Mouse (Mus musculus): ENCODE results near the gene Il11ra2. TPM values are rescaled to one million over a fixed set of nuclear protein-coding genes. Genes with fewer than 3 reads are reported as not detected.

Il11ra2 gene
- not detected in 2 replicates for polyA plus RNA-seq (2012; rRNA removed)

DNA sequence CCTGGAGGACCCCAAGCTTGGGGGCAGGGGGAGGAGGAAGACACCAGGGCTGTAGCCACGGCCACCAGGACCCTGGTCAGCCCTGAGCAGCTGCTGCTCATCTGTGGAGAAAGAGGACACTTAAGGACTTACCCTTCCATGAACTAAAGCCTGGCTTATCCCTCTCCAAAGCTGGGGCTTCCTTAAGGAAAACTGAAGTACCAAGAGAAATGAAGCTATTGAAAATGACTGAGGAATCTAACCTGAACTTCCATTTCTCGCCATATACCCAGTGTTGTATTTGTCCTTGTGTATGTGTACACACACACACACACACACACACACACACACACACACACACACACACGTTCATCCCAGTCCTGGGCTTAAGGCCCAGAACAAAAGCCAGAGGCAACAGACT is at the start of gene Il11ra2:
TSS of gene Il11ra2 (minus strand) at position 101 of the 400 bp plus-strand sequence.

DNA sequence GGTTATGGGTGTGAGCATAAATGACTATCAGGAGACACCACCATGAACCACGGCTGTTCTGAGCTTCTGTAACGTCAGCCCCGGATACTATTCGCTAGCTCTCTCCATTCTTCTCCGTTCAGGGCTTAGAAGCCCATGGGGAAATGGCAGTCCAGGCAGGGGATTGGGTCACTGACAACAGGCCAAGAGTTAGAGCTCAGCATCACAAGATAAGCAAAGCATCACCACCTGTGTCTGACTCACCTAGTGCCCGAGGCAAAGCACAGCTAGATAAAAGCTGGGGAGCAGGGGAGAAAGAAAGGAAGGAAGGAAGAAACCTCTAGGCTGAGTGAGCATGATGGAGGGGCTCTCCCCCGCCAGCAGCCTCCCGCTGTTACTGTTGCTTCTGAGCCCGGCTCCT is 6.7 kb downstream of the Il11ra2 start, which contains the start of gene Ccl27b:
TSS of gene Ccl27b (plus strand) at position 301 of the 400 bp plus-strand sequence.

DNA sequence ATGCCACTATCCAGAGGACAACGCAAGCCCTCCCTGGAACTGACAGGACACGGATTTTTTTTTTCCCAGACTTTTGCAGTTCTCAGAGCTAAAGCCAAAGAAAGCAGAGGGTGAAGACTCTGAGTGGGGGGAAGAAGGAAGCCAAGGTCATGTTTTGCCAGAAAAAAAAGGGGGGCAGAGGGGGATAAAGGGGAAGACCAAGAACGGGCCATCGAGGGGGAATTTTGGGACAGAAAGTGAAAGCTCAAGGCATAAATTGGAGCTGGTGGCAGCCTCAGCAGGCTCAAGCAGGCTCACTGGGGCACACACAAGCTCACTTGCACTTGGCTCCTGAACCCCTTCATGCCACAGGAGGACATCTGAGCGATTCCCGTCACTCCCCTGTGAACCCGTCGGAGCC is 32.3 kb downstream of the Il11ra2 start, which contains the start of gene Gm2564:
TSS of gene Gm2564 (plus strand) at position 301 of the 400 bp plus-strand sequence.

DNA sequence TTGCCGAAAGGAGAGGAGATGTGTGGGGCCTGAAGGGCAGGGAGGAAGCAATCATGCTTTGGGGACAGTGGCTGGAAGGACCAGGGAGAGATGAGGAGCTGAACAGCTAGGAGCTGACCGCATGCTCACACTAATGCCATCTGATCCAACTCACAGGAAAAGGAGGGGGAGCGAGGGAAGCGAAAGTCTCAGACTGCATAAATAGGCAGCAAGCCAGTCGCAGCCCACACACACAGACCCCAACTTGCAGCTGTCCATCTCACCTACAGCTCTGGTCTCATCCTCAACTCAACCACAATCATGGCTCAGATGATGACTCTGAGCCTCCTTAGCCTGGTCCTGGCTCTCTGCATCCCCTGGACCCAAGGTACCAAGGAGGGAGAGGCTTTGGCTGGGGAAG is 49.8 kb downstream of the Il11ra2 start, which contains the start of gene Gm10591:
TSS of gene Gm10591 (plus strand) at position 301 of the 400 bp plus-strand sequence.

Other genes starting within 250 kb of the Il11ra2 start
- not detected in 2 replicates for gene Gm21586, start 222.5 kb downstream of the Il11ra2 start, polyA plus RNA-seq (2012; rRNA removed)
- 0.07 and 0.08 TPM in 2 replicates for gene Gm2163, start 195.1 kb downstream of the Il11ra2 start, polyA plus RNA-seq (2012; rRNA removed)
- 0.03 and 0.05 TPM in 2 replicates for gene Fam205a2, start 133.7 kb downstream of the Il11ra2 start, polyA plus RNA-seq (2012; rRNA removed)
- 6.7 TPM in 1 of 2 replicates, not detected in the other for gene Gm10591, start 49.7 kb downstream of the Il11ra2 start, polyA plus RNA-seq (2012; rRNA removed)
- 1.0 and 1.4 TPM in 2 replicates for gene Gm2564, start 32.2 kb downstream of the Il11ra2 start, polyA plus RNA-seq (2012; rRNA removed)
- not detected in 2 replicates for gene Ccl27b, start 6.6 kb downstream of the Il11ra2 start, polyA plus RNA-seq (2012; rRNA removed)
- not detected in 2 replicates for gene 4930578G10Rik, start 73.7 kb upstream of the Il11ra2 start, polyA plus RNA-seq (2012; rRNA removed)
- gene Ccl19, start 94.7 kb upstream of the Il11ra2 start, polyA plus RNA-seq (2012; rRNA removed) = 9.1 and 10.2 TPM in 2 replicates
- 94.6 and 107 TPM in 2 replicates for gene Ccl21a, start 112.1 kb upstream of the Il11ra2 start, polyA plus RNA-seq (2012; rRNA removed)
- gene Fam205a1, start 192.0 kb upstream of the Il11ra2 start, polyA plus RNA-seq (2012; rRNA removed) = not detected in 2 replicates
- gene Gm12394, start 194.9 kb upstream of the Il11ra2 start, polyA plus RNA-seq (2012; rRNA removed) = not detected in 2 replicates
- not detected in 2 replicates for gene Fam205c, start 212.3 kb upstream of the Il11ra2 start, polyA plus RNA-seq (2012; rRNA removed)